Mouse (Mus musculus) forebrain, embryonic 13.5 days (tissue): Measurements from ENCODE around the gene Klf4. TPM values are rescaled to one million over a fixed set of nuclear protein-coding genes. Genes with fewer than 3 reads are reported as not detected.

Experiments used
- ATAC-seq: fragments of 200-750 bp; cut with Nextera tagmentation; 2 replicates; pipeline ENCODE4 v1.8.0; 2017
- H3K27ac ChIP-seq: fragments of 300-500 bp; sonication (generic); 2 replicates; pipeline ENCODE4 v1.5.1; 2015; ENCODE audit warnings: inconsistent platforms, mild to moderate bottlenecking, moderate library complexity
- H3K27me3 ChIP-seq: fragments of 300-500 bp; sonication (generic); 2 replicates; pipeline ENCODE4 v1.6.1; 2015; ENCODE audit warnings: mild to moderate bottlenecking, inconsistent platforms
- H3K36me3 ChIP-seq: fragments of 300-500 bp; sonication (generic); 2 replicates; pipeline ENCODE4 v1.6.1; 2015; ENCODE audit warnings: mild to moderate bottlenecking, inconsistent platforms; ENCODE audit not compliant: poor library complexity, severe bottlenecking
- H3K4me1 ChIP-seq: fragments of 300-500 bp; sonication (generic); 2 replicates; pipeline ENCODE4 v1.6.1; 2015; ENCODE audit warnings: inconsistent platforms
- H3K4me2 ChIP-seq: fragments of 300-500 bp; sonication (generic); 2 replicates; pipeline ENCODE4 v1.6.1; 2015; ENCODE audit warnings: inconsistent platforms, mild to moderate bottlenecking, moderate library complexity
- H3K4me3 ChIP-seq: fragments of 300-500 bp; sonication (generic); 2 replicates; pipeline ENCODE4 v1.5.1; 2015; ENCODE audit warnings: mild to moderate bottlenecking, inconsistent platforms
- H3K9ac ChIP-seq: fragments of 300-500 bp; sonication (generic); 2 replicates; pipeline ENCODE4 v1.6.1; 2015; ENCODE audit warnings: mild to moderate bottlenecking, inconsistent platforms
- H3K9me3 ChIP-seq: fragments of 300-500 bp; sonication (generic); replicated peaks from 2 replicates; pipeline ENCODE4 v1.6.1; 2016; ENCODE audit warnings: inconsistent platforms
- WGBS: fragments of 180-500 bp; shearing (Covaris S2); methylation state at CpG from one replicate; pipeline ENCODE4 v1.1.7; 2015; 5-methylcytosine and 5-hydroxymethylcytosine counted together
- polyA plus RNA-seq: library from polyadenylated mRNA; unstranded; fragments of >200 nt; fragmentation: Nextera tagmentation; extraction: Ambion mirVana; gene quantifications from 2 replicates; pipeline ENCODE4 v1.2.1, GENCODE M21; 2015

Gene Klf4
- polyA plus RNA-seq, 1 experiment from 2014 or later: 1.5 TPM

GRCm38 (mm10) chr4:55477210-55477759, 55.0 kb downstream of the Klf4 start:
- Histone ChIP-seq H3K4me2 (no peak overlapping the region), H3K4me3 (no peak overlapping the region), H3K27ac (no peak overlapping the region), H3K4me1 (peaks cover 17% of the 10 kb centered on the region), H3K27me3 (no peaks in the 10 kb centered on the region), H3K9ac (no peak overlapping the region), H3K36me3 (no peaks in the 10 kb centered on the region), H3K9me3 (no peaks in the 10 kb centered on the region)
- 89% methylated on average over 7 of the region's 7 CpGs for WGBS
- ATAC-seq: no peak

Other genes with a start within 250 kb of the Klf4 start
- gene Rad23b, start 182.4 kb downstream of the Klf4 start, polyA plus RNA-seq: 86.2 and 89.5 TPM in 2 replicates